Mouse (Mus musculus): Measurements from ENCODE around the gene Ppip5k2.

The Ppip5k2 gene

DNA sequence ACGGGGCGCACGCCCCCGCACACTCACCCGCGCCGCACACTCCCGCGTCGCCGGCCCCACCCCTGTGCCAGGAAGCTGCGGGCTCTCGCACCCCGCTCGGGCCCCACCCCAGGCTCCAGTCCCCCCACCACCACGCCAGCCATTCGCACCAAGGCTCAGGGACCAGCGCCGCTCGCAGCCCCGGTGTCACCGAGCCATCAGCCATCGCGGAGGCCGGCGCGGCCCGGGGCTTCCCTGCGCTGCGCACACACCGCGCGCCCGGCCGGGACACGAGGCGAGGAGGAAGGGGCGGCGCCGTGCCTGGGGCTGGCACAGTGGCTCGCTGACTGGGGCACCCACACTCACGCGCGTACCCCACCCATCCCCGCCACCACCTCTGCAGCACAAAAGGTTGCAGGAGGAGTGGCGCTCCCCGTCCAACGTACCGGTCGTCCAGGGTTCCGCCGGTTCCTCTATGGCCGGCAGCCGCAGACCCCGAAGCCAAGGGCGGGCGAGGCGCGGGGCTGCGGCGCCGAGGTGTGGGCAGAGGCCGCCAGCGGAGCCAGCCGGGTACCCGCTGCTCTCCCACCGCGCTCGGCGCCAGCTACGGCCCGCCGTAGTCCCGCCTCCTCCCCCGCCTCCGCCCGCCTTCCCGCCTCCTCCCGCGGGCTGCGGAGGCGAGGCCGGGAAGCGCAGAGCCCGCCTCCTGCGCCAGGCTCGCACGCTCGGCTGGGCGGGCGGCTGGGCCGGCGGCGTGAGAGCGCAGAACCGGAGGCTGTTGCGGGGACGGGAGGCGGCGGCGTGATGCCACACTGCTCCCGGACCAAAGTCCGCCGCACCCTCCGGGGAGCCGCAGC, 108.6 kb downstream of the Ppip5k2 start, which contains the start of gene D1Ertd622e:
D1Ertd622e (minus strand) TSS at position 669 of the 836 bp plus-strand sequence.
- peak; percentile 84 for DNase-seq (ENCODE audit: low read depth, low spot score)

GRCm38 (mm10) chr1:97660687-97661405, 109.4 kb downstream of the Ppip5k2 start:
- peak; percentile 82 for DNase-seq (ENCODE audit: low read depth, low spot score)

DNA sequence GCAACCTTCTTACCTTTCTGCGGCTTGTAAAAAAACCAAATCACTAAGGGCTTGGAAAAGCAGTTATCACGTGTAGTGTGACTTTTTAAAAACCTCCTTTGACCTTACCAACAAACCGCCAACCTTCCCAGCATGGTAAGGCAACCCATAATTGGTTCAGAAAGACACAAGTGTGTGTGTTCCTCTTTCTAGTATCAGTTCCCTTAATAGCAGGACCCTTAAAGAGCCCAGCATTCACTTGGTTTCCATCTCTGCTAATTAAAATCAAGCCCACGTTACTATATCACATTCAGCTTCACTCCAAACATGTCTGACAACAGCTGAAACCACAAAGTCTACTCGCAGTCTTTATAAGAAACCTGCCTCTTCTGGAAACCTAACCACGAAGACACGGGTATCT, 110.8 kb downstream of the Ppip5k2 start:
- peak; percentile 35 for DNase-seq (ENCODE audit: low read depth, low spot score)

- DNase-seq (ENCODE audit: low read depth, low spot score): no peak
Measured at GRCm38 (mm10) chr1:97657786-97658185, 112.4 kb downstream of the Ppip5k2 start.

DNA sequence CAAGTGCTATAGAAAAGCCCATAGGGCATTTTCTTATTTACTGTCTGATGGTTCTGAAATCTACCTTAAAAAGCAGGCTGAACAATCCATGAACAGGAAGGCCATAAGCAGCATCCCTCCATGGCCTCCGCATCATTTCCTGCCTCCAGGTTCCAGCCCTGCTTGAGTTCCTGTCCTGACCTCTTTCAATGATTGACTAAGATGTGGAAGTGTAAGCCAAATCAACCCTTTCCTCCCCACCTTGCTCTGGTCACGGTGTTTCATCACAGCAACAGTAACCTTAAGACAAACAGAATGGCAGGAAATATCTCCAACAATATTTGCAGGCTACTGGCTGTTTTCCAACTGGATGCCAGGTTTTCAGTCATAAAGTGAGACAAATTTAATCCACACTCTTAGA, 113.0 kb downstream of the Ppip5k2 start:
- DNase-seq (ENCODE audit: low read depth, low spot score): no peak

Data from CD4-positive helper T cell, adult 2 months (primary cell).